20 mouse cellular contexts compared by ENCODE assay signal in genomic region chr16:91751644-91752385, GRCm38 (mm10).
"Had no signal": no experiment of that assay in that cellular context is flagged by ENCODE, and none has a peak within 500 bp of the region (broad histone marks: within the 10 kb centered on the region; RNA-seq: fewer than 3 reads in every experiment).

No protein-coding gene starts in this region.

- H3K4me1 ChIP-seq: lung, embryonic 15.5 days had no signal

- H3K9me3 ChIP-seq: lung, embryonic 15.5 days; midbrain, embryonic 13.5 days; midbrain, embryonic 15.5 days; neural tube, embryonic 13.5 days; neural tube, embryonic 15.5 days had no signal

- H3K27ac ChIP-seq: lung, embryonic 15.5 days; macrophage; midbrain, embryonic 13.5 days; midbrain, embryonic 15.5 days; neural tube, embryonic 13.5 days; neural tube, embryonic 15.5 days had no signal

- ATAC-seq: lung, postnatal 0 days; midbrain, embryonic 13.5 days; midbrain, embryonic 15.5 days had no signal

- H3K4me2 ChIP-seq: lung, embryonic 15.5 days; midbrain, embryonic 11.5 days; midbrain, embryonic 13.5 days; midbrain, embryonic 15.5 days; neural tube, embryonic 13.5 days; neural tube, embryonic 15.5 days had no signal

- H3K4me3 ChIP-seq: lung, embryonic 15.5 days; megakaryocyte, embryonic 14.5 days; midbrain, embryonic 13.5 days; midbrain, embryonic 15.5 days; neural tube, embryonic 13.5 days; neural tube, embryonic 15.5 days had no signal

- DNase-seq: lung, adult 2 months; lung, postnatal 14 days; lung, postnatal 36 days; retina, postnatal 1 day; right cerebral cortex, adult 18-20 months; right cerebral cortex, postnatal 25 days; right cerebral cortex, postnatal 4 days; spleen, adult 18-20 months; thymus, adult 18-20 months; thymus, postnatal 14 days; thymus, postnatal 36 days had no signal

- H3K9ac ChIP-seq: lung, embryonic 15.5 days; midbrain, embryonic 13.5 days; midbrain, embryonic 15.5 days; neural tube, embryonic 13.5 days; neural tube, embryonic 15.5 days had no signal

- H3K27me3 ChIP-seq: lung, embryonic 15.5 days; midbrain, embryonic 13.5 days; midbrain, embryonic 15.5 days; neural tube, embryonic 13.5 days; neural tube, embryonic 15.5 days had no signal

- H3K36me3 ChIP-seq: lung, embryonic 15.5 days; midbrain, embryonic 15.5 days; neural tube, embryonic 15.5 days had no signal
